Mouse (Mus musculus) MEL (cell line): ENCODE data around the gene Gga1. TPM values are rescaled to one million over a fixed set of nuclear protein-coding genes. Genes with fewer than 3 reads are reported as not detected.

ENCODE experiments used
- DNase-seq: peaks from one replicate; pipeline ENCODE4 v3.0.0; 2011; ENCODE audit warnings: low read depth, low spot score
- H3K27ac ChIP-seq: 2 replicates; pipeline ENCODE4 v1.5.1; 2012; ENCODE audit warnings: low read depth, mild to moderate bottlenecking, control low read depth, low read length, moderate library complexity; ENCODE audit not compliant: control insufficient read depth
- H3K27me3 ChIP-seq, 2 experiments: fragments of 150-350 bp in 1 of 2; sonication (generic) in 1 of 2; 2 replicates each; pipeline ENCODE4 v1.6.1; 2012; ENCODE audit warnings: low read length in 2 of 2, mild to moderate bottlenecking in 2 of 2, improper control_type of control experiment in 1 of 2, moderate library complexity in 1 of 2; ENCODE audit not compliant: insufficient read depth in 2 of 2, control insufficient read depth in 1 of 2
- H3K36me3 ChIP-seq, 2 experiments: 2 replicates each; pipeline ENCODE4 v1.6.1; 2012 to 2014; ENCODE audit warnings: low read length in 2 of 2, improper control_type of control experiment in 1 of 2, inconsistent platforms in 1 of 2, mild to moderate bottlenecking in 1 of 2; ENCODE audit not compliant: insufficient read depth in 2 of 2, control insufficient read depth in 1 of 2
- H3K4me1 ChIP-seq, 2 experiments: fragments of 150-350 bp in 1 of 2; sonication (generic) in 1 of 2; 2 replicates each; pipeline ENCODE4 v1.6.1; 2012; ENCODE audit warnings: low read length in 2 of 2, improper control_type of control experiment in 1 of 2, mild to moderate bottlenecking in 1 of 2; ENCODE audit not compliant: insufficient read depth in 2 of 2, control insufficient read depth in 1 of 2
- H3K4me3 ChIP-seq, 2 experiments: fragments of 150-350 bp in 1 of 2; sonication (generic) in 1 of 2; 2 replicates each; pipeline ENCODE4 v1.5.1; 2012; ENCODE audit warnings: low read depth in 2 of 2, low read length in 2 of 2, mild to moderate bottlenecking in 2 of 2, moderate library complexity in 2 of 2, control low read depth in 1 of 2, improper control_type of control experiment in 1 of 2; ENCODE audit not compliant: control insufficient read depth in 1 of 2, insufficient read depth in 1 of 2
- H3K79me2 ChIP-seq: 2 replicates; pipeline ENCODE4 v1.6.1; 2012; ENCODE audit warnings: mild to moderate bottlenecking, low read length, moderate library complexity; ENCODE audit not compliant: control insufficient read depth, poor library complexity, insufficient read depth
- H3K9ac ChIP-seq: 2 replicates; pipeline ENCODE4 v1.6.1; 2012; ENCODE audit warnings: low read depth, mild to moderate bottlenecking, control low read depth, low read length, moderate library complexity; ENCODE audit not compliant: control insufficient read depth, poor library complexity, severe bottlenecking
- H3K9me3 ChIP-seq: fragments of 150-350 bp; sonication (generic); replicated peaks from 2 replicates; pipeline ENCODE4 v1.6.1; 2012; ENCODE audit warnings: mild to moderate bottlenecking, low read length, improper control_type of control experiment, moderate library complexity; ENCODE audit not compliant: insufficient read depth
- BHLHE40 ChIP-seq: IDR thresholded peaks from 2 replicates; pipeline ENCODE4 v1.6.1; 2012; ENCODE audit warnings: low read depth, mild to moderate bottlenecking, inconsistent platforms, low read length, improper control_type of control experiment, borderline replicate concordance
- CHD1 ChIP-seq: IDR thresholded peaks from 2 replicates; pipeline ENCODE4 v1.6.1; 2012; ENCODE audit warnings: low read depth, mild to moderate bottlenecking, inconsistent platforms, low read length, improper control_type of control experiment
- E2F4 ChIP-seq: IDR thresholded peaks from 2 replicates; pipeline ENCODE4 v1.6.1; 2011; ENCODE audit warnings: low read depth, low read length, improper control_type of control experiment, borderline replicate concordance
- ELF1 ChIP-seq: IDR thresholded peaks from 2 replicates; pipeline ENCODE4 v1.6.1; 2014; ENCODE audit warnings: low read depth, mild to moderate bottlenecking, inconsistent platforms, low read length, improper control_type of control experiment, moderate library complexity
- EP300 ChIP-seq, 2 experiments: IDR thresholded peaks; 2 replicates each; pipeline ENCODE4 v1.6.1; 2011; ENCODE audit warnings: improper control_type of control experiment in 2 of 2, low read length in 2 of 2, low read depth in 1 of 2, mild to moderate bottlenecking in 1 of 2
- ETS1 ChIP-seq: IDR thresholded peaks from 2 replicates; pipeline ENCODE4 v1.6.1; 2012; ENCODE audit warnings: low read depth, mild to moderate bottlenecking, inconsistent platforms, low read length, improper control_type of control experiment, moderate library complexity
- GABPA ChIP-seq: IDR thresholded peaks from 2 replicates; pipeline ENCODE4 v1.6.1; 2012; ENCODE audit warnings: low read depth, mild to moderate bottlenecking, inconsistent platforms, low read length, improper control_type of control experiment, moderate library complexity
- JUND ChIP-seq: IDR thresholded peaks from 2 replicates; pipeline ENCODE4 v1.6.1; 2011; ENCODE audit warnings: low read depth, mild to moderate bottlenecking, improper control_type of control experiment, low read length
- KAT2A ChIP-seq: conservative IDR thresholded peaks from 2 replicates; pipeline ENCODE4 v1.6.1; 2012; ENCODE audit warnings: low read depth, low read length, improper control_type of control experiment, inconsistent platforms
- MAX ChIP-seq: IDR thresholded peaks from 2 replicates; pipeline ENCODE4 v1.6.1; 2011; ENCODE audit warnings: low read length, improper control_type of control experiment
- MEF2A ChIP-seq: IDR thresholded peaks from 2 replicates; pipeline ENCODE4 v1.6.1; 2014; ENCODE audit warnings: low read depth, mild to moderate bottlenecking, inconsistent platforms, low read length, improper control_type of control experiment; ENCODE audit not compliant: poor library complexity, insufficient replicate concordance, severe bottlenecking; ENCODE audit errors: extremely low read depth
- MXI1 ChIP-seq: IDR thresholded peaks from 2 replicates; pipeline ENCODE4 v1.6.1; 2011; ENCODE audit warnings: mild to moderate bottlenecking, low read depth, low read length, improper control_type of control experiment
- MYB ChIP-seq: IDR thresholded peaks from 2 replicates; pipeline ENCODE4 v1.6.1; 2011; ENCODE audit warnings: mild to moderate bottlenecking, low read depth, low read length, improper control_type of control experiment
- MYC ChIP-seq: IDR thresholded peaks from 2 replicates; pipeline ENCODE4 v1.6.1; 2011; ENCODE audit warnings: low read depth, mild to moderate bottlenecking, low read length, improper control_type of control experiment, moderate library complexity
- NRF1 ChIP-seq: IDR thresholded peaks from 2 replicates; pipeline ENCODE4 v1.6.1; 2014; ENCODE audit warnings: low read depth, mild to moderate bottlenecking, inconsistent platforms, low read length, improper control_type of control experiment, moderate library complexity; ENCODE audit not compliant: poor library complexity, insufficient read depth, severe bottlenecking
- POLR2AphosphoS2 ChIP-seq: IDR thresholded peaks from 2 replicates; pipeline ENCODE4 v1.6.1; 2011; ENCODE audit warnings: low read length, improper control_type of control experiment
- POLR2AphosphoS5 ChIP-seq: IDR thresholded peaks from 2 replicates; pipeline ENCODE4 v1.6.1; 2012; ENCODE audit warnings: low read depth, borderline replicate concordance, mild to moderate bottlenecking, inconsistent platforms, low read length, moderate library complexity, mixed read lengths
- RAD21 ChIP-seq: IDR thresholded peaks from 2 replicates; pipeline ENCODE4 v1.6.1; 2011; ENCODE audit warnings: mild to moderate bottlenecking, low read depth, low read length, improper control_type of control experiment
- SMC3 ChIP-seq: IDR thresholded peaks from 2 replicates; pipeline ENCODE4 v1.6.1; 2011; ENCODE audit warnings: low read depth, low read length, improper control_type of control experiment
- TBP ChIP-seq: IDR thresholded peaks from 2 replicates; pipeline ENCODE4 v1.8.0; 2011; ENCODE audit warnings: low read depth, low read length, improper control_type of control experiment
- TCF12 ChIP-seq: IDR thresholded peaks from 2 replicates; pipeline ENCODE4 v1.6.1; 2014; ENCODE audit warnings: low read depth, mild to moderate bottlenecking, inconsistent platforms, low read length, improper control_type of control experiment, moderate library complexity
- ZC3H11A ChIP-seq: IDR thresholded peaks from 2 replicates; pipeline ENCODE4 v1.6.1; 2012; ENCODE audit warnings: low read depth, mild to moderate bottlenecking, inconsistent platforms, low read length, improper control_type of control experiment
- ZNF384 ChIP-seq: IDR thresholded peaks from 2 replicates; pipeline ENCODE4 v1.6.1; 2012; ENCODE audit warnings: low read depth, mild to moderate bottlenecking, inconsistent platforms, low read length, improper control_type of control experiment
- polyA plus RNA-seq, 2 experiments: library from polyadenylated mRNA; stranded (reverse) in 1 of 2; unstranded in 1 of 2; fragments of >175 nt in 1 of 2; fragments of >200 nt in 1 of 2; gene quantifications; 2 replicates each; pipeline versions ENCODE4 v1.2.1 to v1.2.4; 2012; ENCODE audit warnings: low replicate concordance in 2 of 2, low read depth in 1 of 2; ENCODE audit not compliant: insufficient read length in 2 of 2, insufficient read depth in 1 of 2, missing spikeins in 1 of 2
- total RNA-seq: library from RNA; depleted of rRNA; stranded (reverse); fragments of 300-350 nt; gene quantifications from 2 replicates; pipeline ENCODE4 v1.2.3, GENCODE M21; 2012

The Gga1 gene
- total and polyA plus RNA-seq, 3 experiments: 18.2 to 48.1 TPM; not detected in 1

DNA sequence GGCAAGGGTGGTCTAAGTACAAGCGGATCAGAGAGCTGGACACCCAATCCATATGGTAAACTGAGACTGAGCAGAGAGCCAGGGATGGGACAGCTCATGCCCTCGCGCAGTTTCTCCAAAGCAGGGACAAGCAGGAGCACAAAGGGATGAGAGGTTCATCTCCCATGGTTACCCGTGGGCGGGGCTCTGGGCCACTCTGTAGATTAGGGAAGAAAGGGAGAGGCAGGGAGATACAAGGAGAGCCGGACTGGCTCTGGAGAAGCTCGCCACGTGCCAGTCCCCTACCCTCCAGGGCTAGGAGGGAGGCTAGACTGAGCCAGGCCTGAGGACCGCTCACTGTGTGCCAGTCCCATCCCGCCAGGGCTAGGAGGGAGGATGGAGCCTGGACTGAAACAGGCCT is 60.3 kb downstream of the Gga1 start:
- H3K4me1 ChIP-seq: peaks cover 0 to 21% of the 10 kb centered on the region in 2 experiments; a peak in 2 of 4 replicates
- H3K27ac ChIP-seq: no peak overlapping the region

DNA sequence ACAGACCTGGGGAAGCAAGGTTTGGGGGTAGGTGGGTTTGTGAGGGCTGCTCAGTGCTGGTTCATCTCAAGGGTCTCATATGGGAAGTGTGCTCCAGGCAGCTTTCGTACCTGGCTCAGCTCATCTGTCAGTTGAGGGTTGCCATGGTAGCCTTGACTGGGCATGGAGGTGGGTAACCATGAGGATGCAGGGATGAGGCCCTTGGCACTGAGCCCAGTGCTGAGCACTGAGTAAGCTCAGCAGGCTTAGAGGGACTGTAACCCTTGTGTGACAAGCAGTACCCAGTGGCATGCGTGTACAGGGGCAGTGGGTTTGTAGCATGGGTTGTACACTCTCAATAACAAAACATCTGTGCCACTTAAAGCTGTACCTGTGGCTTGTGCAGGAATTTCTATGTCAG is 61.0 kb downstream of the Gga1 start:
- no peak overlapping the region for H3K4me3 ChIP-seq
- no peak overlapping the region for H3K27ac ChIP-seq
- no peak for DNase-seq
- H3K36me3 ChIP-seq: peaks cover 2 to 12% of the 10 kb centered on the region in 2 experiments; a peak in 3 of 4 replicates
- peaks cover 0 to 18% of the 10 kb centered on the region in 2 experiments; a peak in 2 of 4 replicates for H3K4me1 ChIP-seq
- H3K79me2 ChIP-seq: peaks cover 13% of the 10 kb centered on the region
- no peak for TF ChIP-seq NRF1
- no peak for TF ChIP-seq BHLHE40
- no peak for TF ChIP-seq TCF12
- no peak for TF ChIP-seq GABPA
- no peak for TF ChIP-seq CHD1
- TF ChIP-seq SMC3: no peak
- TF ChIP-seq MYC: no peak
- no peak for TF ChIP-seq RAD21
- no peak for TF ChIP-seq ELF1
- no peak for TF ChIP-seq POLR2AphosphoS5
- TF ChIP-seq ZC3H11A: no peak
- TF ChIP-seq KAT2A: no peak
- TF ChIP-seq MXI1: no peak
- TF ChIP-seq JUND: no peak
- TF ChIP-seq POLR2AphosphoS2: no peak
- no peaks in the 10 kb centered on the region for H3K27me3 ChIP-seq
- H3K9ac ChIP-seq: no peak overlapping the region
- no peaks in the 10 kb centered on the region for H3K9me3 ChIP-seq

More for the DNA sequence above, 60.3 kb downstream of the Gga1 start:
- Histone ChIP-seq H3K4me3 (no peak overlapping the region), H3K9ac (no peak overlapping the region)
- DNase-seq: no peak
- TF ChIP-seq ZNF384 (no peak), RAD21 (no peak), MAX (no peak), KAT2A (no peak), E2F4 (no peak), BHLHE40 (no peak), MYB (no peak), EP300 (IDR thresholded peaks at IDR 0.05; ENCODE audit: low read depth in 1 of 2, low read length in 2 of 2) (no peak), MEF2A (no peak), CHD1 (no peak), TBP (no peak), ZC3H11A (no peak), ETS1 (no peak), MXI1 (no peak)
- TF ChIP-seq, all 39 proteins: peak for 0
- H3K79me2 ChIP-seq: peaks cover 13% of the 10 kb centered on the region
- no peaks in the 10 kb centered on the region for H3K9me3 ChIP-seq
- H3K36me3 ChIP-seq: peaks cover 2 to 12% of the 10 kb centered on the region in 2 experiments; a peak in 3 of 4 replicates
- H3K27me3 ChIP-seq: no peaks in the 10 kb centered on the region
